Mouse (Mus musculus) MEL-GATA-1-ER (cell line): ENCODE measurements around the gene Ccdc50.

Experiments used
- DNase-seq: peaks from one replicate; pipeline ENCODE4 v3.0.0-alpha.2; 2012; ENCODE audit warnings: low read depth; ENCODE audit errors: extremely low read depth

Gene Ccdc50

DNA sequence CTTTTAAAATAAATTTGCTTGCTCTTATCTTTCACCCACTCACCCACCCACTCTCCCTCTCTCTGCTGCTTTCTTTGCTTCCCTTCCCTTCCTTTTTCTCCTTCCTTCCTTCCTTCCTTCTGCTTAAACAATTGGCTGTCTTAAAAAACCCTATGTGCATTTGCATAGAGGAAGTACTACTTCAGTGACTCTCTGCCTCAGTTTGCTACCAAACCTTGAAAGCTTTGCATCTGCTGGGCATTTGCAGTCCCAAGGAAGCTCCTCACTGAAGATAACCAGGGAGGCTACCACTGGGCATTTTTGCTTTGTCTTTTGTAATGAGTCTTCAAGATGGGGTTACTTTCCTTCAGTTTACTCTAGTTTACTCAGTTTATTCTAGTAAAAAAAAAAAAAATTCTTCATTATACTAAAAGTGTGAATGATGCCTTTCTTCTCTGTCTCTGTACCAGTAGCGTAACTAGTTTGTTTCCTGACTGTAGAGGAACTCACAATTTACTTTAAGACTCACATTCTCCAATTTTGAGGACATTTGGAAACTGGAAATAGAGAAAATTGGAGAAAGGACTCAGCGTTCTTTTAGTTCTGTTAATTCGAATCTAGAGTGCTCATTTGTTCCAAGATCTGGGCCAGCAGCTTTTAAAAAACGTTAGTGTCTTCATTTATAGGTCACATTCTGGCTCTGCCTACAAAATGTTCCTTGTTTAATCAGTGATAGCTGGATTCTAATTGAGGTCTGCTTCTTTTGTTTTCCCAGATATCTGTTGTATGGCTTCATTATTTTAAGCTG is 6.8 kb downstream of the Ccdc50 start:
- DNase-seq = no peak

DNA sequence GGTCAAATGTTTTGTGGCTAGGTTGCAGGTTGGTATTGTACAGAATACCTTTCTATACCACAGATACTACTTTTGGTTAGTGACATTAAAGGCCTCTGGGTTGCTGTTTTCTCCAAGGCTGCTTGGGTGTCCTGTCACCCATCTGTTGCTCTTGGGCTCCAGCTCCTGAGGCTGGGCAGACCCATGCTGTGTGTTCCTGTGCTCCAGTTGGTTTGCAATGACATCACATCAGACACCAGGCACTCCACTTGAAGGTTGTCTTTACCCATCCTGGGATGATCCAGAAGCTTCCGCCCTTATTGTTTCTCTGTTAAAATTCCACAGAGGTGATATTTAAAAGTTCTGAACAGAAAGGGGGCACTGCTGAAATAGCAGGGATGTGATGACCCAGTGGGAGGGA is 8.3 kb downstream of the Ccdc50 start:
- DNase-seq = no peak

DNA sequence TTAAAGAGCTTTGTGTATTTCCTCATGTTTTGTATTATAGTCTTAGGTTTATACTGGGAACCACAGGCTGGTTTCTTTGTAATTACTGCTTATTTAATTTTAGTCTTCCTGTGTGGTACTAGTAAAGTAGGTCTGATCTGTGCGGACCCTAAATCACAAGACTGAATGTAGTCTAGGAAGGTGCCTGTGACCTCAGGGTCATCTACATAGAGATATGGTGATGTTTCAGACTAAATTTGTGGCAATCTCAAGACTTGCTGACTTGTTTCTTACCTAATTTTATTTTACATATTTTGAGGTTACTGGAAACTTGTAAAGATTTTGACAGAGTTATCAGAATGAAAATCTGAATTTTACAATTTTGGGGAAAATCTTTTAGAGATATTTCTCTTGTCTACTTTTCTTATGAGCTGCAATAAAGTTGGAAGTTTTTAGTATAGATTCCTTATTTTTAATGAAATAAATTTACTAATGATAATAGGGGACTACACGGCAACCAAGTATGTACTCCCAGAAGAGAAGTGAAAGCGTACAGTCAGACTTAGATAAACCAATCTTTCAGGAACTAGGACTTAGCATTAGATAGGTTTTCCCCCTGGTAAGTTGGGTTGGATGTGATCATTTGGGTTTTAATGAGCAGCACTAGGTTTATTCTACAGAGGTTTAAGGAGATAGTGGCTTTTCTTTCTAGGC is 10.5 kb downstream of the Ccdc50 start:
- no peak for DNase-seq

DNA sequence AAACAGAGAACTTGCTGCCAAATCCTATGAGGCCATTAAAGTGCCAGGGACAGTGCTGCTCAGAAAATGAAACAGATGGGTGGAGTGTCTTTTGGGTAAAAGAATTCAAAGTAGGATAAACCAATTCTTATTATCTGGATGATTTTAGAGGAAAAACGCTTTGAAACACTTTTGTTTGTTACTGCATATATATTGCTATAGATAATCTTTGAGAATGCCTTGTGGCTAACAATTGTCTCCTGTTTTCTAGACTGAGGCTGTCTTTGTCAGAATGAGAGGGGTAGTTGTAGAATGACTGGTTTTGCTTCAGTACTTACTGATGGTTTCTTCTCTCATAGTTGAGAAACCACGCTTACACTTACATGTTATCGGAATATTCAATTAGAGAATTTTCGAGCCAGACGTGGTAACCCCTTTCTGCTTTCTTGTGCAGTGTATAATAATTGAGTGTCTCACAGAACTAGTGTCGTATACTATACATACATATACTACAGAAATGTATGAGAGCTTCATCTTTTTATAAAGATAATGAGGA is 11.1 kb downstream of the Ccdc50 start:
- DNase-seq = no peak

DNA sequence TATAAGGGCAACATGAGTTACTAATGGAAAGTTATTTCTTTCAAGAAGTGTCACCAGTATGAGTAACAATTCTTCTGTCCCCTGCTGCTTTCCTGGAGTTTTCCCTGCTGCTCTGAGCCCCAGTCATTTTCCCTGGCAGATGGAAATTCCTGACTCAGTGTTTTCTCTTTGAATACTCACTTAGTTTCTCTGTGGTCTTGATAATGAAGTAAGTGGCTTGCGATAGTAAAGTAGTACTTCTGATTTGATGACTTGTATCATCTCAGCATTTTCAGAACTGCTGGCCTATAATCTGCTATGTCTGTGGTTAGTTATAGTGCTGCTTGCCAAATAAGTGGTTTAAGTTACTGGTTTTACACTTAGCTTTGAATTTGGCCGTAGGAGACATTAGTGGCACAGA is 12.9 kb downstream of the Ccdc50 start:
- DNase-seq = no peak

DNA sequence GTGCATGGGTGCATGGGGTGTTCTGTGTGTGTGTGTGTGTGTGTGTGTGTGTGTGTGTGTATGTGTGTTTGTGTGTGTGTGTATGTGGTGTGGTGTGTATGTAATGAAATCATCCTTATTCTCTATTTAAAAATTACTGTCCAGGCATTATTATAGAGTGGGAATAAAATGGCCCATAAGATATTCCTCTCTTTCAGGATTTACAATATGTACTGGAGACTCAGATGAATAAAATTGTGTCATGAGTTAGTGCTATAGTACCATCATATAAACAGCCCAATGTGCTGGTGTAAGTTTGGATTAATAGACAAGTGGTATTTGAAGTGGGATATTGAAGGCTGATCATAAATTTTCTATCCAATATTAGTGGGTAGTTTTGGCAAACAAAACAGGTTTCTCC is 15.4 kb downstream of the Ccdc50 start:
- DNase-seq = no peak

DNA sequence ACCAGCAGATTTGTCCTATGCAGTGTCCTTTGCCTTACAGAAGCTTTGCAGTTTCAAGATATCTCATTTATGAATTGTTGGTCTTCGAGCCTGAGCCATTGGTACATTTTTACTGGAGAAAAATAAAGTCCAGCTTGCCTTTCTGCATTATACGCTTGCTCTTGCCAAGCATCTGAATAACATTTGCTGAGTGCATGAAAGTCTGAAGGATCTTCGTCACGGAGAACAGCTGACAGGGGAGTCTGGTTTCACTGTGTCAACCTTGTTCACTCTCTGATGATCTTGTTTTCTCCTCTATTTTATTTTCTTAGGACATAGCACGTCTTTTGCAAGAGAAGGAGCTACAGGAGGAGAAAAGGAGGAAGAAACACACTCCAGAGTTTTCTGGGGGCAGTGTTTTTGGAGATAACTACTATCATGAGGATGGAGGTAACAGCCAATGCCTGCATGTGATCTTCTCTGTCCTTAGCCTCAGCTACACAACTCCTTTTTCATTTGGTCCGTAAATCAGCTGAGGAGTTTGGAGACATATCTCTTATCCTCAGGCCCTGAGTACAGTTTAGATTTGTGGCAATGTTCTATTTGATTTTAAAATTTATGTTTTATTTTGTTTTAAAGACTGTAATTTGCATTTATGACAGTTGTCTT is 28.4 kb downstream of the Ccdc50 start:
- peak; percentile 45 for DNase-seq

DNA sequence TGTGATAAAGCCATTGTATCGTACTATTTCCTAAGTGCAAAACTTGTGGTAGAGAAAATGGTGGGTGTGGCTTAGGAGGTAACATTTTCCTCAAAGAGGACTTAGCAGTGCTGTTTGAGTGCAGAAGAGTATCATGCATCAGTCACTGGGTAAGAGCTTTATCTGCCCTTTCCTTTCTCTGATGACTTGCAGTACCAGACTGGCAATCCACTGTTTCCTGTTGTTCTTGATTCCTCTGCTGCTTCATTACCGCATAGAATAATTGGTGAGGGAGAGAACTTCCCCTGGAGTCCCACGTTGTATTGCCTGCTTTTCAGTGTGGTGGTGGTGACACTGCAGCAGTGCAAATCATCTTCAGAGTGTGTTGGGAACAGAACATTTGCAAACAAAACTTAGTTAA is 29.0 kb downstream of the Ccdc50 start:
- DNase-seq = peak; percentile 75

DNA sequence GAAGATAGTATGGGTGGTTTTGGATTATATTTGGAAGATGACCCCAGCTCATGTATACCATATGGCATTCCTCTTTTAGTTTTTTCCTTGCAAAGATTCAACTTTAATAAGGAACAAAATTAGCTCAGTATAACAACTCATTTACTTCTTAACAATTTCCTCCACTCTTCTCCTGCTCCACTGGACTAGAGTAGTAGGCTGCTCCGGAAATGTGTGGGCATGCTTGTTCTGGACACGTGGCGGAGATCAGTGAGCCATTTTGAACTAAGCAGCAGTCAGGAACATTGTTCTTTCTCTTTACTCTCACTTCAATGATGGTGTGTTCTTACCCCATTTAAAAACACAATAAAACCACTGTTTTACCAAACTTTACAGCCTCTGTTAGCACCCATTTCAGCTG is 32.3 kb downstream of the Ccdc50 start:
- DNase-seq = no peak

DNA sequence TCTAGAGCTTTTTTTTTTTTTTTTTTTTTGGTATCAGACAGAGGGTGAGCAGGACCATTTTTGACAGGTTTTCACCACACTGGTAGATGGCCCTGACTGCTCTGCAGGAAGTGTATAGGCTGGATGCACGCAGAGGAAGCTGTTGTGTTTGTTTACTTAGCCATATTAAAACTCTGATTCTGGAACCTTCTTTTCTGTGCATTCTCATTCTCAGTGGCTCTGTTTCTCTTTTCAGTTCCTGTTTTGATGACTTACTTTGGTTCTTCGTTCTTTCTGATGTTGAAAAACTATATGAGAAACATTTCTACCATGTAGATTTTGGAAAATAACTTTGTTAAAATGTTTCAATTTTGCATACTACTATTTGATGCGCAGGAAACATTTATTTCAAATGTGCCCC is 46.4 kb downstream of the Ccdc50 start:
- DNase-seq = no peak

DNA sequence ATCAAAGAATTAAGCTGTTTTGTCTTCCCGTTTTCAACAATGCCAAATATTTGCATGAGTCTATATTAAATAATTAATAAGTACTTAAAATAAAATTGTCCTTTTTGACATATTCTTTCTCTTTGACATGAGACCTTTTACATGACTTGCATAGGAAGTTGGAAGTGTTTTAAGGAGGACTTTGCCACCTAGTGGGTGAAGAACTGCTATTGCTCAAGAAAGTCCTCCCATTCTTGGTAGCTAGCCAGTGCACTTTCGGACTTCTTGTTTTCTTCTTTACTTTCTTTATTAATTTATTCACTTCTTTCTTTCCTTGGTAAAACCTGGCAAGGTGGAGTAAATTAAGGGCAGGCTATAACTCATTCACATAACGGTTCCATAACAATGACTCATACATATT is 55.3 kb downstream of the Ccdc50 start:
- DNase-seq = no peak

DNA sequence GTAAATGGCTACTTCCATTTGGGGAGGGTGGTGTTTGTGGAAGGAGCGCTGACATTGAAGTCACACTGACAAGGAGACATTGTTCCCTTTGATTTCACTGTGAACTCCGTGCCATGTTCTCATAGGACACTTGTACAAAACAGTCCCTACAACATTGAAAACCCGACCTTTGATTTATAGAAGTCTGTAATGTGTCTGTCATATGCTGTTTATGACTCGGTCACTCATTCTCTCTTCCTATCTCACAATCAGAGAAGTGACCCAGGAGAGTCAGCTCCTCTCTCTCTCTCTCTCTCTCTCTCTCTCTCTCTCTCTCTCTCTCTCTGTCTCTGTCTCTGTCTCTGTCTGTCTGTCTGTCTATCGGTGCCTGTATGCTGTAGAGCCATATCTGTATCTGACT is 60.7 kb downstream of the Ccdc50 start:
- no peak for DNase-seq

DNA sequence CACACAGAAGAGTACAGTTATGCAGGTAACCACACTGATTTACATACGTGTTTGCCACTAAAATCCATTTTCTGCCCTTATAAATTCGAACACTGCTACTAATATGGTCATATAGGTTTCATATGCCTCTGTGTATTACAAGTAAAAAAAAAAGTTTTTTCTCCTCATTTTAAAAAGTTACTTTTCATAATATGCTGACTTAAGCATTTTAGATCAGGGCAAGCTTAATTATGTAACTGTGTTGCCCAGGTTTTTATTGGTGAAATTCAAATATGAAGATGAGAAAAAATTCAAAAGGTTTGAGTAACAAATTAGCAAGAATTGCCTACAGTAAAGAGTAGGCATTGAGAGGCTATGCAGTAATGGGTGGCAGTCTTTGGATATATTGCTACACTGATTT is 62.0 kb downstream of the Ccdc50 start:
- DNase-seq = no peak

DNA sequence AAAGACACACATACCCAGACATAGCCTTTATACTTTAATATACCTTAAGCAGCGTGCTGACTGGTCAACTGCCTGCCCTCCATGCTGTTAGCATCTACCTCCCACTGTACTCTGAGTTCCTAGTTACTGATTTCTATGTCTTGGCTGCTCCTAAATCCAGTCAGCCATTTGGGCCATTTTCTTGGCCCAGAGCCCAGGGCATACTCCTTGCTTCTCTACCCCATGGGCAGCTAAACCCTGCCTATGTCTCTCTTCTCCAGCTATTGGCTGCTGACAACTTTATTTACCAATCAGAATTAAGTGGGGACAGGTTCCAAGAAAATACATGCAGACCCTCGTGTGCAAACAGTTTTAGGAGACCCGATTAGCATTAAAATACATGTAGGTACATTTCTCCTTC is 64.7 kb downstream of the Ccdc50 start:
- no peak for DNase-seq

DNA sequence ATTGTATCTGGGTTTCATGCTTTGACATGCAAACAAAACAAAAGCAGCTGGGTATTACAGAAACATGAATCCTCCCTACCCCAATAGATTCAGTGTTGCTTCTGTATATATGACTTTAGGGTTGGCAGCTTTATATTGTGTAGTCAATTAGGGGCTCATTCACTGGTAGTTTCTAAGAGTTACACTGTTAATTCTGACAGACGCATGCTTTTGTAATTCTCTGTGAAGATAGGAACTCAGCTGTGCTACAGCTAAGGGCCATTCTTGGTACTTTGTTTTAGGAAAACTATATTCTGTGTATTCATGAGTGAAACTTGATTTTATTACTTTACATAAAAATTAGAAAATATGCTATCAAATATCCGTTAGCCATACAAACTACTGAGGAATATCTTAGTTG is 65.2 kb downstream of the Ccdc50 start:
- no peak for DNase-seq

DNA sequence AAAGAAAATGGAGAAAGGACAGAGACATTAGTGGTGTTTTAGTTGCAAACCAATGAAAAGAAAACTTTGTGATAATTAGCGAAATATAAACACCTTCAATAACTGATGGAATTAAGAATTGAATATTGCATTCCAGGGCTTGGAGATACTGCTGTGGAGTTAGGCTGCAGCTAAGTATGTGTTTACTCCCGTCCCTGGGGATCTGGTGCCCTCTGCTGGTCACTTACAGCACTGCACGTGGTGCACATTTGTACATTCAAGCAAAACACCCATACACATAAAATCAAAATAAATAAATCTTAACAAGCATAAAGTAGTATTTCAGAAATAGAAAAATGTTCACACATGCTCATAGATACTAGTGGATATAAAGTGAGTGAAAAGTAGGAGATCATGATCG is 68.6 kb downstream of the Ccdc50 start:
- peak; percentile 29 for DNase-seq

DNA sequence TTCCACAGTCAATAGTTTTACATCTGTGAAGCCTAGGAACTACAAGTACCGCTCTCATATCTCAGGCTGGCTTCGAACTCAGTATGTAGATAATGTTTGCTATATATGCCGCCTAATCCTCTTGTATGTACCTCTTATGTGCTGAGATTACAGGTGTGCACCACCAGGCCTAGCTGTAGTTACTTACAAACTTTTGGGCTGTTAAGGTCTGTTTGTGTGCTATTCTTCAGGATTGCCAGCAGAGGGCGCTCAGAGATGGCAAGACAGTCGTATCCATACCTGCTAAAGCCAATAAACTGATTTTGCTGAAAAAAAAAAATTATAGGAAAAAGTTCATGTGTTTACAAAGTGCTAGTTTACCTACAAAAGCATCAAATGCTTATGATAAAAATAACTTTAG is 80.1 kb downstream of the Ccdc50 start:
- no peak for DNase-seq

DNA sequence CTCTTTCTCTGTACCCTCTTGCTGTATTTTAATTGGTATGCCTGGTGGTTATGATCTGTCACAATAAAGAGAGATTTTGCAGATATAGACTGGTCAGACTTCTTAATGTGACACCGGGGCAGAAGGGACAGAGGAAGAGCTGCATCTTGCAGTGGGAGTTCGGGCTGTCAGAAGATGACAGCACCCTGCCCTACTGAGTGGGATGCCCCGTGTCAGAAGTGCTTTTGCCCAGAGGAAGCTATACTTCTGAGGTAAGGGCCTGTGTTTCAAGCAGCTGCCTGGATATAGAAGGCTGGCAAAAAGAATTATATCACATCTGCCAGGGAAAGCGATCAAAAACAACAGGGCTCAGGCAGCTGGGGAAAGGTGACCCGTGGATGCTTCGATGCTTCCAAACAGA is 82.7 kb downstream of the Ccdc50 start:
- DNase-seq = no peak

DNA sequence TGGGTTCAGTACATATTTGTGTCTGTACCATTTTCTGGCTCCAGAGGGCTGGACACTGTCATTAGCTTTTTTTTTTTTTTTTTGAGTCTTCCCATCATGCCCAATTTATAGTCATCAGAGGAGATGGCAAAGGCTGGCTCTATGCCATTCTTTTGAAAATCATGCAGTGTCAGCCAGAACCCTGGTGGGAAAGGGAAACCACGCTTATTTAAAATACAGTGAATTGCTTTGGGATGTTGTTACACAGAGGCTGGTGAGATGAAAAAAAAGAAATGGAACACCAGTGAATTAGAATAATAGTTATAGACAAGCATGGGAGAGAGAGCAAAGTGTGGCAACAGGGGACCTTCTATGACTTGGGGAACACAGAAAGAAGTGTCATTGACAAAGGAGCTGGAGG is 95.2 kb downstream of the Ccdc50 start:
- no peak for DNase-seq
